Mouse (Mus musculus) neural tube, embryonic 15.5 days (tissue): ENCODE measurements around the gene Rhot1. TPM values are rescaled to one million over a fixed set of nuclear protein-coding genes. Genes with fewer than 3 reads are reported as not detected.
A peak's percentile ranks its signal among the peaks of the same experiment; 100 is the strongest.
"Not testable (repeated sequence)": the region's sequence is repeated elsewhere in the genome, so short reads cannot be mapped to it uniquely, and the experiment has no call there.

ENCODE experiments used
- ATAC-seq: fragments of 200-750 bp; cut with Nextera tagmentation; 2 replicates; pipeline ENCODE4 v1.8.0; 2017; ENCODE audit warnings: mild to moderate bottlenecking, moderate TSS enrichment, moderate library complexity; ENCODE audit not compliant: low FRiP score
- H3K27ac ChIP-seq: fragments of 300-500 bp; sonication (generic); replicated peaks from 2 replicates; pipeline ENCODE4 v1.5.1; 2015; ENCODE audit warnings: mild to moderate bottlenecking, inconsistent platforms
- H3K27me3 ChIP-seq: fragments of 300-500 bp; sonication (generic); replicated peaks from 2 replicates; pipeline ENCODE4 v1.6.1; 2015; ENCODE audit warnings: inconsistent platforms
- H3K36me3 ChIP-seq: fragments of 300-500 bp; sonication (generic); 2 replicates; pipeline ENCODE4 v1.6.1; 2015; ENCODE audit warnings: inconsistent platforms
- H3K4me1 ChIP-seq: fragments of 300-500 bp; sonication (generic); 2 replicates; pipeline ENCODE4 v1.6.1; 2015; ENCODE audit warnings: inconsistent platforms
- H3K4me2 ChIP-seq: fragments of 300-500 bp; sonication (generic); 2 replicates; pipeline ENCODE4 v1.6.1; 2015; ENCODE audit warnings: inconsistent platforms, mild to moderate bottlenecking, moderate library complexity
- H3K4me3 ChIP-seq: fragments of 300-500 bp; sonication (generic); replicated peaks from 2 replicates; pipeline ENCODE4 v1.5.1; 2015; ENCODE audit warnings: mild to moderate bottlenecking, inconsistent platforms
- H3K9ac ChIP-seq: fragments of 300-500 bp; sonication (generic); replicated peaks from 2 replicates; pipeline ENCODE4 v1.6.1; 2015; ENCODE audit warnings: mild to moderate bottlenecking, inconsistent platforms
- H3K9me3 ChIP-seq: fragments of 300-500 bp; sonication (generic); replicated peaks from 2 replicates; pipeline ENCODE4 v1.6.1; 2016; ENCODE audit warnings: inconsistent platforms
- WGBS: fragments of 180-500 bp; shearing (Covaris S2); methylation state at CpG from one replicate; pipeline ENCODE4 v1.1.7; 2015; ENCODE audit warnings: mixed read lengths; 5-methylcytosine and 5-hydroxymethylcytosine counted together
- polyA plus RNA-seq: library from polyadenylated mRNA; unstranded; fragments of >200 nt; fragmentation: Nextera tagmentation; extraction: Ambion mirVana; gene quantifications from 2 replicates; pipeline ENCODE4 v1.2.1, GENCODE M21; 2015

The Rhot1 gene
- polyA plus RNA-seq, 1 experiment from 2014 or later, result 72.9 TPM

DNA sequence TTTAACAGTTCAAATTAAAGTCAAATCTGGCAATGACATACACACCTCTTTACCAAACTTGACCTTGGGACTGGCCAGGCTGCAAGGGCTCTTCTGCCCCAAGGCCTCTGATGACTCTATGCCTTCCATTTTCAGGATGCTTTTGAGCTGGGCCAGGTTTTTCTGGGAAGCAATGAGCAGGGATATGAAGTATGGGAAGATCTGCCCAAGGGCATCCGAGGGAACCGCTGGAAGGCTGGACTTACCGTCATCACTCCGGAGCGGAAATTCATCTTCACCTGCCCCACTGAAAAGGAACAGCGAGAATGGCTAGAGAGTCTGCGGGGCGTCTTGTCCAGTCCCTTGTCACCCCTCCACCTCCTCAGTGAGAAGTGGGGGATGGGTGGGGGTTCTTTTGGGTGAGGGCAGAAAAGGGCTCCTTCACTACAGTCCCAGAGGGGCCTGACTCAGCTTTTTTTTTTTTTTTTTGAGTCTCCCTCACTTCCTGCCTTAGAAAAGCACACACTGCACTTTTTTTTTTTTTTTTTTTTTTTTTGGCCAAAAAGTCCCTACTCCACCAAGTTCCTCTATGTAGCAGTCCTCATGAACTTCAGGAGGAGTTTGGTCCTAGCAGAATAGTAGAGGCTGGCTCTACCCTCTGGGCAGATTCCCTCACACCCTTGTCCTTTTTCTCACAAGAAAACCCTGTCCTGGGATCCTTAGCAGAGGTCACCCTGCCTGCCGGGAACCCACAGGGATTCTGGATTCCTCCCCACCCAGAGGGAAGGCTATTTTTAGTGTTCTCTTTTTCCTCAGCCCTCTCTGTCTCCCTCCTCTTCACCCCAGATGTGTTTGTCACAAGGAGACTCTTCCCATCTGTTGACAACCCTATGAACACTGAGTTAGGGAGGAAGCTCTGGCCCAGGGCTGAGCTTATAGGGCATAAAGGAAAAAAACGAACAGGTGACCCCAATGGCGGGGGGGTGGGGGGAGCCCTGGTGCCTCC is 31.6 kb upstream of the Rhot1 start:
- Histone ChIP-seq H3K27ac (no peak overlapping the region), H3K4me2 (no peak overlapping the region), H3K9ac (no peak overlapping the region), H3K27me3 (no peaks in the 10 kb centered on the region), H3K36me3 (no peaks in the 10 kb centered on the region), H3K4me3 (no peak overlapping the region), H3K4me1 (no peaks in the 10 kb centered on the region), H3K9me3 (no peaks in the 10 kb centered on the region)
- ATAC-seq, result no peak
- 77% methylated on average over 11 of the region's 11 CpGs for WGBS

GRCm38 (mm10) chr11:80178316-80178715 is 30.5 kb upstream of the Rhot1 start:
- no peaks in the 10 kb centered on the region for H3K36me3 ChIP-seq

DNA sequence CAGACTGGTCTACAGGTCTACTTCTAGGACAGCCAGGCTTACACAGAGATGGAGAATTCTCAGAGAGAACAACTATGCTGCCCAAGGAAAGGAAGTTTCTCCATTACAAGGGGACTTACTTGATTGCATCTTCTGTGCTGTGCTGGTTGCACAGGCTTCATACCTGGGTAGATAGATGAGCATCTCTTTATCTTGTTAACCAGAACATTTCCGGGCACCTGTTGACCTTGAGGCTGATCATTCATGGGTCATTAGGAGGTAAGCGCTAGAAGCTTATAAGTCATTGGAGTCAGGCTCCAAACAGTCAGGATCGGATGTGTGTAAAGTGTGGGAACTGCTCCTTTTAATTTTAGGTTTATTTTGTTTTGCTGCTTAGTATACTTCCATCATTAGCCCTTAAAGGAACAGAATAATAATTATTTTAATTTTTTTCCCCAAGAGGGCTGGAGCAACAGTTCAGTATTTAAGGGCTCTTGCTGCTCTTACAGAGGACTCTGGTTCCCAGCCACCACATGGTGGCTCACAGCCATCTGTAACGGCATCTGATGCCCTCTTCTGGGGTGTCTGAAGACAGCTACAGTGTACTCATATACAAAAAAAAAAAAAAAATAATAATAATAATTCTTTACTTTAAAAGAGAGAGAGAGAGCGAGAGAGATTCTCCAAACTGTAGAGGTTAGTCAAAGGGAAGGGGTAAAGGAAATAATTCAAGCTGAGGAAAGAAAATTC is 27.6 kb upstream of the Rhot1 start:
- no peak for ATAC-seq
- Histone ChIP-seq H3K4me1 (0 out of 2 replicates have a peak, but pooled peaks cover 3% of the 10 kb centered on the region), H3K27me3 (no peaks in the 10 kb centered on the region), H3K4me2 (no peak overlapping the region), H3K4me3 (no peak overlapping the region), H3K9ac (no peak overlapping the region), H3K27ac (no peak overlapping the region), H3K9me3 (no peaks in the 10 kb centered on the region), H3K36me3 (no peaks in the 10 kb centered on the region)
- WGBS, result 76% methylated on average over 5 of the region's 5 CpGs

More at GRCm38 (mm10) chr11:80178316-80178715, 30.5 kb upstream of the Rhot1 start:
- Histone ChIP-seq H3K27me3 (no peaks in the 10 kb centered on the region), H3K4me2 (no peak overlapping the region), H3K4me3 (no peak overlapping the region), H3K9ac (no peak overlapping the region), H3K4me1 (no peaks in the 10 kb centered on the region), H3K27ac (no peak overlapping the region), H3K9me3 (no peaks in the 10 kb centered on the region)
- WGBS, result 86% methylated on average over 8 of the region's 8 CpGs
- ATAC-seq, result no peak

- ATAC-seq, H3K9me3 ChIP-seq, H3K36me3 ChIP-seq, H3K27me3 ChIP-seq, H3K4me1 ChIP-seq: not testable (repeated sequence)
- Histone ChIP-seq H3K4me3 (peak overlapping the region; percentile 51), H3K27ac (peak overlapping the region; percentile 76; the same call in 1 of the 2 replicates), H3K9ac (peak overlapping the region; percentile 59), H3K4me2 (peak overlapping the region; percentile 69)
- 50% methylated on average over 12 of the region's 12 CpGs for WGBS
Observed at GRCm38 (mm10) chr11:80183054-80183704, 25.6 kb upstream of the Rhot1 start.

DNA sequence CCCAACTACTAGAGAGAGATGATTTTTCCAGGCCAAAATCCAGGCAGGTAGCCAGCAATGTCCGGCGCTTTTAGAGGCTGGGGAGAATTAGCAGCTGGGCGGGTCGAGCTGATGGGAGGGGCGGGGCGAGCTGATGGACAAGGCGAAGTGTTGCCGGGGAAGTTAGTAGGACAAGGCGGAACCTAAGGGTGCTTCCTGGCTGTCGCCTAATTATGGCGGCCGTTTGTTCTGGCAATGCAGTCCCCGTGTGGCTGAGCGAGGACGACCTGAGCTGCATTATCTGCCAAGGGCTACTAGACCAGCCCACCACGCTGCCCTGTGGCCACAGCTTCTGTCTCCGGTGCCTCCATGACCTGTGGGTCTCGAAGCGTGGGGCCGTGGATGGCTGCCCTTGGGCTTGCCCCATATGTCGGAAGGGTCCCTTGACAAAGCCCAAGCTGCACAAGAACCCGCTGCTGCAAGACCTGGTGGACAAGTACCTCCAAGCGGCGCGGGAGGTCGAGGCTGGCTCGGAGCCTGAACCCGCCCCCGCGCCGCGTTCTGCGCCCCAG is 25.0 kb upstream of the Rhot1 start, which contains the start of gene Rnf135:
TSS of gene Rnf135 (plus strand) at position 147 of the 551 bp plus-strand sequence.
- Histone ChIP-seq H3K4me2 (peak within 1 kb of the TSS; percentile 69), H3K4me3 (peak within 1 kb of the TSS; percentile 51), H3K9me3 (no peaks in the 10 kb centered on the region), H3K27me3 (no peaks in the 10 kb centered on the region), H3K9ac (peak within 1 kb of the TSS; percentile 59), H3K4me1 (0 out of 2 replicates have a peak, but pooled peaks cover 3% of the 10 kb centered on the region), H3K27ac (peak within 1 kb of the TSS; percentile 76), H3K36me3 (no peaks in the 10 kb centered on the region)
- ATAC-seq, result peak; percentile 65
- whole genome bisulfite sequencing, result 2% methylated on average over 33 of the region's 33 CpGs

DNA sequence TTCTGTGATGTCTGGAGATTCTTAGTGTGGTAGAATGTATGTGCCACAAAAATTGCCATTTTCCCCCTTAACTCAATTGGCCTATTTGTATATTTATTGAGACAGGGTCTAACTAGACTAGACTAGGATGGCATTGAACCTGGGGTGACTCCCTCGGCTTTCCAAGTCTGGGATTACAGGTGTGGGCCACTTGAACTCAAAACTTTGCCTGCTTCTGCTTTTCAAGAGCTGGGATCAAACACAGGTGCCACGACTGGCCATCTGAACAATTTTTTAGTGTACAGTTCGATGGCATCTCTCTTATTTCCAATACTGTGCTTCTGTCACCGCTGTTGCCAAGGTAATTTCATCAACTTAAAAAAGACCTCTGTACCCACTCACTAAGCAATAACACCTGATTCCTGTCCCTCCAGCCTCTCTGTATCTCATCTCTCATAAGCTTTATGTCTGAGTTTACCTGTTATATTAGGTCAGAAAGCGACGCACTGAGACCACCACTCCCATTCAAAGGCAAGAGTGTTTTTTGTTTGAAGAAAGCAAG is 24.2 kb upstream of the Rhot1 start:
- Histone ChIP-seq H3K36me3 (no peaks in the 10 kb centered on the region), H3K4me3 (peak overlapping the region; percentile 51; the same call in 1 of the 2 replicates), H3K27me3 (no peaks in the 10 kb centered on the region), H3K4me1 (0 out of 2 replicates have a peak, but pooled peaks cover 3% of the 10 kb centered on the region), H3K4me2 (peak overlapping the region; percentile 69), H3K27ac (no peak overlapping the region), H3K9ac (no peak overlapping the region), H3K9me3 (no peaks in the 10 kb centered on the region)
- no peak for ATAC-seq
- 89% methylated on average over 6 of the region's 6 CpGs for WGBS

- H3K9ac ChIP-seq, H3K27ac ChIP-seq, H3K9me3 ChIP-seq, H3K36me3 ChIP-seq, H3K4me2 ChIP-seq, H3K4me3 ChIP-seq, ATAC-seq, H3K4me1 ChIP-seq, H3K27me3 ChIP-seq: not testable (repeated sequence)
- WGBS, result 49% methylated on average over 5 of the region's 5 CpGs
Observed at GRCm38 (mm10) chr11:80185441-80185976, 23.3 kb upstream of the Rhot1 start.

- WGBS, result 81% methylated on average over 4 of the region's 4 CpGs
- H3K4me2 ChIP-seq, result no peak overlapping the region
- H3K36me3 ChIP-seq, result no peaks in the 10 kb centered on the region
- no peaks in the 10 kb centered on the region for H3K9me3 ChIP-seq
- ATAC-seq, result no peak
- H3K9ac ChIP-seq, result no peak overlapping the region
- no peak overlapping the region for H3K27ac ChIP-seq
- H3K27me3 ChIP-seq, result no peaks in the 10 kb centered on the region
- H3K4me1 ChIP-seq, result no peaks in the 10 kb centered on the region
- H3K4me3 ChIP-seq, result no peak overlapping the region
Observed at GRCm38 (mm10) chr11:80190280-80190679, 18.5 kb upstream of the Rhot1 start.

DNA sequence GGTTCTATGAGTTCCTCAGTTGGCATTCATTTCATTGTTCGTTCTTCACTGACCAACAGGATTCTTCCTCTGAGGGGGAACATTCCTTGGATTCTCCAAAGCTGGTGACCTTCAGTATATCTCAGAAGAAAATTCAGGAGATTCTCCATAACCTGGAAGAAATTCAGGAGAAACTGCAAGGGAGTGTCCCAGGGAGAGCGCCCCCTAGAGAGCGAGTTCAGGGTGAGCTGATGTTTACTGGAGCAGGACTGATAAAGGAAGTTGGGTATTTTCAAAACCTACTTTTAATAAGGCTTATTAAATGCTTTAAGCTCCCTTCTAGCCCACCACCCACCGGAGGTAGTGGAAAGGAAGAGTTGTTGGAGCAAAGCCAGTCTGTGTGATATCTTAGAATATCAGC is 15.0 kb upstream of the Rhot1 start:
- 69% methylated on average over 4 of the region's 4 CpGs for WGBS
- Histone ChIP-seq H3K9ac (no peak overlapping the region), H3K27me3 (no peaks in the 10 kb centered on the region), H3K4me2 (no peak overlapping the region), H3K36me3 (no peaks in the 10 kb centered on the region), H3K4me3 (no peak overlapping the region), H3K27ac (no peak overlapping the region), H3K9me3 (no peaks in the 10 kb centered on the region), H3K4me1 (no peaks in the 10 kb centered on the region)
- ATAC-seq, result no peak

GRCm38 (mm10) chr11:80196351-80196750 is 12.5 kb upstream of the Rhot1 start:
- ATAC-seq, result no peak
- H3K9me3 ChIP-seq, result no peaks in the 10 kb centered on the region

DNA sequence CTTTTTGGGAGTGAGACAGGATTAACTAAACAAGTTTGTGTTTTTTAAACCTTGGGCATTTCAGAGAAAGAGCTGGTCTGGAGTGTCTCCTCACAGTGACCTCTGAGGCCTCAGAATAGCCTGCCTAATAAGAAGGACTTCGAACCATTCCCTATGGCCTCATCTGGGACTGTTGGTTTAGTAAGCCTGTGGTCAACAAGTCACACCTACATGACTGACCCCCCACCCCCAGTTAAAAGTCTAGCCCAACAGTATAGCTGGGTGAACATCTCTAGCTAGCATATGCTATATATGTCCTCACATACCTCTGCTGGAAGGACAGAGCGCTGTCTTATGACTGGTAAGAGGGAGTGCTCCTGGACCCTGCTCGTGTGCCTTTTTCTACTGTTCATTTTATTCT is 9.5 kb upstream of the Rhot1 start:
- ATAC-seq, result no peak
- H3K4me3 ChIP-seq, result no peak overlapping the region
- 96% methylated on average over 3 of the region's 3 CpGs for WGBS
- no peaks in the 10 kb centered on the region for H3K9me3 ChIP-seq
- no peak overlapping the region for H3K4me2 ChIP-seq
- H3K36me3 ChIP-seq, result no peaks in the 10 kb centered on the region
- H3K27ac ChIP-seq, result no peak overlapping the region
- no peak overlapping the region for H3K9ac ChIP-seq
- H3K4me1 ChIP-seq, result no peaks in the 10 kb centered on the region
- no peaks in the 10 kb centered on the region for H3K27me3 ChIP-seq

More at GRCm38 (mm10) chr11:80196351-80196750, 12.5 kb upstream of the Rhot1 start:
- no peak overlapping the region for H3K27ac ChIP-seq
- H3K4me1 ChIP-seq, result no peaks in the 10 kb centered on the region
- H3K4me3 ChIP-seq, result no peak overlapping the region
- H3K36me3 ChIP-seq, result no peaks in the 10 kb centered on the region
- H3K4me2 ChIP-seq, result no peak overlapping the region
- no peak overlapping the region for H3K9ac ChIP-seq
- WGBS, result 83% methylated on average over 7 of the region's 7 CpGs
- H3K27me3 ChIP-seq, result no peaks in the 10 kb centered on the region
